Mouse (Mus musculus) bone marrow, adult 2 months (tissue): ENCODE results near the gene 2410137M14Rik.

Experiments used
- CTCF ChIP-seq: fragments of 200-500 bp; IDR thresholded peaks from 2 replicates; pipeline ENCODE4 v1.5.1; 2011; ENCODE audit warnings: low read length, control low read depth; ENCODE audit not compliant: control insufficient read depth, insufficient read depth
- POLR2A ChIP-seq: fragments of 200-500 bp; IDR thresholded peaks from 2 replicates; pipeline ENCODE4 v1.6.1; 2011; ENCODE audit warnings: low read depth, mild to moderate bottlenecking, control low read depth, low read length, borderline replicate concordance; ENCODE audit not compliant: control insufficient read depth

- TF ChIP-seq CTCF (no peak), POLR2A (no peak)
Measured at GRCm38 (mm10) chr17:37008161-37008560, 27.1 kb upstream of the 2410137M14Rik start.
